Mouse (Mus musculus) CH12.LX (cell line): ENCODE data around the gene Fam171a1. TPM values are rescaled to one million over a fixed set of nuclear protein-coding genes. Genes with fewer than 3 reads are reported as not detected.
A peak's percentile ranks its signal among the peaks of the same experiment; 100 is the strongest.

Source experiments
- DNase-seq: peaks from one replicate; pipeline ENCODE4 v3.0.0-alpha.2; 2013; ENCODE audit errors: extremely low read depth
- H3K27ac ChIP-seq: 2 replicates; pipeline ENCODE4 v1.5.1; 2012; ENCODE audit warnings: low read depth, mild to moderate bottlenecking, control low read depth, moderate library complexity; ENCODE audit not compliant: insufficient read depth
- H3K27me3 ChIP-seq: replicated peaks from 2 replicates; pipeline ENCODE3; 2012; ENCODE audit warnings: inconsistent platforms
- H3K36me3 ChIP-seq, 2 experiments: replicated peaks in 1 of 2; 2 replicates each; pipeline versions ENCODE3 to v1.6.1; 2012; ENCODE audit warnings: inconsistent platforms in 1 of 2, low read length in 1 of 2, mild to moderate bottlenecking in 1 of 2, mixed read lengths in 1 of 2, moderate library complexity in 1 of 2; ENCODE audit not compliant: control insufficient read depth in 1 of 2, insufficient read depth in 1 of 2
- H3K4me1 ChIP-seq, 2 experiments: 2 replicates each; pipeline ENCODE4 v1.6.1; 2012; ENCODE audit warnings: inconsistent platforms in 1 of 2, moderate library complexity in 1 of 2; ENCODE audit not compliant: insufficient read depth in 2 of 2, control insufficient read depth in 1 of 2
- H3K4me2 ChIP-seq: 2 replicates; pipeline ENCODE4 v1.6.1; 2012; ENCODE audit warnings: low read depth, mild to moderate bottlenecking, control low read depth; ENCODE audit not compliant: poor library complexity, insufficient read depth, severe bottlenecking
- H3K4me3 ChIP-seq, 3 experiments: fragments of 150-350 bp in 1 of 3; sonication (generic) in 1 of 3; replicated peaks in 1 of 3; 2 replicates each; pipeline versions ENCODE3 to v1.5.1; 2011 to 2012; ENCODE audit warnings: low read depth in 2 of 3, low read length in 2 of 3, mild to moderate bottlenecking in 2 of 3, moderate library complexity in 2 of 3, control low read depth in 1 of 3, improper control_type of control experiment in 1 of 3, inconsistent platforms in 1 of 3, mixed read lengths in 1 of 3; ENCODE audit not compliant: poor library complexity in 1 of 3
- H3K79me2 ChIP-seq: replicated peaks from 2 replicates; pipeline ENCODE4 v1.6.1; 2012; ENCODE audit warnings: mild to moderate bottlenecking, moderate library complexity; ENCODE audit not compliant: control insufficient read depth, poor library complexity, insufficient read depth, severe bottlenecking; ENCODE audit errors: extremely low read depth
- H3K9ac ChIP-seq: 2 replicates; pipeline ENCODE4 v1.6.1; 2012; ENCODE audit warnings: low read depth, mild to moderate bottlenecking, control low read depth, moderate library complexity; ENCODE audit not compliant: insufficient read depth
- H3K9me3 ChIP-seq: replicated peaks from 2 replicates; pipeline ENCODE3; 2012; ENCODE audit warnings: low read length, inconsistent platforms, mixed read lengths
- BHLHE40 ChIP-seq: IDR thresholded peaks from 2 replicates; pipeline ENCODE4 v1.6.1; 2011; ENCODE audit warnings: mild to moderate bottlenecking, low read depth, low read length, improper control_type of control experiment
- CTCF ChIP-seq, 2 experiments: IDR thresholded peaks in 1 of 2; conservative IDR thresholded peaks in 1 of 2; 2 replicates each; pipeline ENCODE4 v1.5.1; 2011 to 2012; ENCODE audit warnings: low read depth in 2 of 2, low read length in 2 of 2, improper control_type of control experiment in 1 of 2, inconsistent platforms in 1 of 2, mild to moderate bottlenecking in 1 of 2, moderate library complexity in 1 of 2
- GABPA ChIP-seq: IDR thresholded peaks from 2 replicates; pipeline ENCODE4 v1.6.1; 2012; ENCODE audit warnings: low read depth, low read length, improper control_type of control experiment, inconsistent platforms; ENCODE audit not compliant: insufficient replicate concordance
- HCFC1 ChIP-seq: IDR thresholded peaks from 2 replicates; pipeline ENCODE4 v1.6.1; 2012; ENCODE audit warnings: low read depth, mild to moderate bottlenecking, inconsistent platforms, low read length, improper control_type of control experiment
- IRF4 ChIP-seq: IDR thresholded peaks from 2 replicates; pipeline ENCODE4 v1.6.1; 2014; ENCODE audit warnings: low read depth, mild to moderate bottlenecking, inconsistent platforms, low read length, improper control_type of control experiment
- JUND ChIP-seq: conservative IDR thresholded peaks from 2 replicates; pipeline ENCODE4 v1.6.1; 2011; ENCODE audit warnings: low read depth, low read length, improper control_type of control experiment
- KAT2A ChIP-seq: IDR thresholded peaks from 2 replicates; pipeline ENCODE4 v1.6.1; 2012; ENCODE audit warnings: low read length, improper control_type of control experiment, inconsistent platforms; ENCODE audit not compliant: insufficient replicate concordance
- MAFK ChIP-seq: IDR thresholded peaks from 2 replicates; pipeline ENCODE4 v1.6.1; 2011; ENCODE audit warnings: low read length, improper control_type of control experiment; ENCODE audit not compliant: insufficient replicate concordance
- MEF2A ChIP-seq: IDR thresholded peaks from 2 replicates; pipeline ENCODE4 v1.6.1; 2014; ENCODE audit warnings: low read depth, mild to moderate bottlenecking, inconsistent platforms, low read length, improper control_type of control experiment, borderline replicate concordance
- MXI1 ChIP-seq: IDR thresholded peaks from 2 replicates; pipeline ENCODE4 v1.6.1; 2011; ENCODE audit warnings: mild to moderate bottlenecking, low read depth, low read length, improper control_type of control experiment
- NRF1 ChIP-seq: IDR thresholded peaks from 2 replicates; pipeline ENCODE4 v1.6.1; 2014; ENCODE audit warnings: low read depth, mild to moderate bottlenecking, inconsistent platforms, low read length, improper control_type of control experiment, moderate library complexity
- PAX5 ChIP-seq: IDR thresholded peaks from 2 replicates; pipeline ENCODE4 v1.6.1; 2012; ENCODE audit warnings: low read length, inconsistent platforms, mixed read lengths
- POLR2A ChIP-seq: IDR thresholded peaks from 2 replicates; pipeline ENCODE4 v1.6.1; 2011; ENCODE audit warnings: low read depth, mild to moderate bottlenecking, improper control_type of control experiment, low read length
- POLR2AphosphoS2 ChIP-seq: IDR thresholded peaks from 2 replicates; pipeline ENCODE4 v1.6.1; 2011; ENCODE audit warnings: low read depth, low read length, improper control_type of control experiment
- RAD21 ChIP-seq: IDR thresholded peaks from 2 replicates; pipeline ENCODE4 v1.6.1; 2011; ENCODE audit warnings: low read depth, mild to moderate bottlenecking, low read length, improper control_type of control experiment, moderate library complexity
- SIN3A ChIP-seq: IDR thresholded peaks from 2 replicates; pipeline ENCODE4 v1.6.1; 2012; ENCODE audit warnings: low read length, improper control_type of control experiment, inconsistent platforms
- SMC3 ChIP-seq: IDR thresholded peaks from 2 replicates; pipeline ENCODE4 v1.6.1; 2011; ENCODE audit warnings: low read depth, low read length, improper control_type of control experiment
- UBTF ChIP-seq: IDR thresholded peaks from 2 replicates; pipeline ENCODE4 v1.6.1; 2012; ENCODE audit warnings: low read depth, mild to moderate bottlenecking, inconsistent platforms, low read length, improper control_type of control experiment, moderate library complexity
- USF1 ChIP-seq: IDR thresholded peaks from 2 replicates; pipeline ENCODE4 v1.6.1; 2014; ENCODE audit warnings: low read depth, mild to moderate bottlenecking, inconsistent platforms, low read length, improper control_type of control experiment
- ZC3H11A ChIP-seq: IDR thresholded peaks from 2 replicates; pipeline ENCODE4 v1.6.1; 2012; ENCODE audit warnings: low read depth, mild to moderate bottlenecking, inconsistent platforms, low read length, improper control_type of control experiment
- ZKSCAN1 ChIP-seq: IDR thresholded peaks from 2 replicates; pipeline ENCODE4 v1.6.1; 2012; ENCODE audit warnings: low read depth, inconsistent platforms, low read length, improper control_type of control experiment, borderline replicate concordance
- dilution Hi-C: fragments of 300-500 bp; cut with MboI; formaldehyde crosslinking; loops from 2 replicates; pipeline ENCODE4 v1.14.3; 2020; ENCODE audit warnings: low sequenced_read_pairs; ENCODE audit not compliant: extremely low pct_unique_long_range_greater_than_20kb, extremely low pct_ligation_motif_present
- in situ Hi-C: fragments of 300-500 bp; cut with MboI; formaldehyde crosslinking; loops from 3 replicates; pipeline ENCODE4 v1.14.3; 2019; ENCODE audit warnings: low sequenced_read_pairs, low pct_ligation_motif_present, low pct_unique_long_range_greater_than_20kb, mixed read lengths
- polyA plus RNA-seq: library from polyadenylated mRNA; unstranded; fragments of >175 nt; gene quantifications from 2 replicates; pipeline ENCODE4 v1.2.1, GENCODE M21; 2012; ENCODE audit warnings: low read depth; ENCODE audit not compliant: insufficient read length
- total RNA-seq, 2 experiments: library from RNA; depleted of rRNA; stranded (reverse); fragments of 300-350 nt in 1 of 2; fragments of >200 nt in 1 of 2; gene quantifications; 2 replicates each; pipeline ENCODE4 v1.2.3; 2012 to 2014

Fam171a1 gene
- total and polyA plus RNA-seq, 3 experiments, result 0.59 to 3.2 (median 1.8) TPM

DNA sequence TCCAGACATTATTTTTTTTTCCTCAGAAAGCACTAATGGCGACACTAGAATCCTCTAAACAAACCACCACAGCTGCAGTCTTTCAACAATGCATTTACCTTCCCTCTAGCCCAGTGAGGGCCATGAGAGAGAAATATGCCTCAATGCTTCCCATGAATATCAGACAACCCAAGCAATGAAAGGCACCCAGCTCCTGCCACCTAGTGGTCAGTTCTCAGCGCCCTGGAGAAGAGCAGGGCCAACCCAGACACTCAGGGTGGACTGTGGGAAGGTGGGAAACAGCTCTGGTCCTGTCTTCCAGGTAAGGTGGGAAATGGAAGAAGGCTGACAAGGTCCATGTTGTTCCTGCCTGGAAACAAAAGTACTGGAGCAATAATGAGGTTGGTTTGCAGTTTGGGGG lies 115.0 kb downstream of the Fam171a1 start:
- no peak overlapping the region for H3K4me3 ChIP-seq
- TF ChIP-seq CTCF (conservative IDR thresholded peaks at IDR 0.05 in 1 of 2, IDR thresholded peaks at IDR 0.05 in 1 of 2; ENCODE audit: low read depth in 2 of 2, low read length in 2 of 2) (peak; percentile 48 to 79), RAD21 (peak; percentile 58), PAX5 (no peak), SMC3 (peak; percentile 67)
- no peak overlapping the region for H3K27ac ChIP-seq
- peak; percentile 39 for DNase-seq
- H3K9ac ChIP-seq, result no peak overlapping the region
- no peak overlapping the region for H3K4me2 ChIP-seq
- H3K4me1 ChIP-seq, result no peaks in the 10 kb centered on the region
- peaks cover 0 to 9% of the 10 kb centered on the region in 2 experiments for H3K36me3 ChIP-seq
- H3K27me3 ChIP-seq, result no peaks in the 10 kb centered on the region
- dilution Hi-C loops, result no loop called here
- H3K9me3 ChIP-seq, result no peaks in the 10 kb centered on the region
- in situ Hi-C loops, result no loop called here
- H3K79me2 ChIP-seq, result no peaks in the 10 kb centered on the region

DNA sequence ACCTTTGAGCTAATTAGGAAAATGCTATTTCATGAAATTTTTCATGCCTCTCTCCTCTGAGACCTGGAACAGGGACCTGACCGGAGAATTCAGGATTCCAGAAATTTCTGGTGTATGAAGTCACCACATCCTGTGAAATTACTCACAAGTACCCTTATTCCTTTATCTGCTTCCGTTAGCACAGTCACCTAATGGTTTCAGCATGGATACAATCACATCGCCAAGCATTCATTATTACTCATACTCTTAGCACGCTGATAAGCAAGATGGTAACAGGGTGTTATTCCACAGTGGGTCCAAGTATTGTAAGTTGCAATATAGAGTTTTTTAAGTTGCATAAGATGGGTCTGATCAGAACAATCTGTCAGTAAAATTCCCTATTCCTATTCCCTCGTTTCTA lies 125.2 kb downstream of the Fam171a1 start:
- H3K4me1 ChIP-seq, result no peaks in the 10 kb centered on the region
- no peak overlapping the region for H3K4me3 ChIP-seq
- no peak for TF ChIP-seq HCFC1
- TF ChIP-seq NRF1, result no peak
- no peak for TF ChIP-seq SMC3
- TF ChIP-seq IRF4, result no peak
- no peak for TF ChIP-seq MAFK
- TF ChIP-seq ZC3H11A, result no peak
- no peak for TF ChIP-seq USF1
- TF ChIP-seq MXI1, result no peak
- no peak for TF ChIP-seq CTCF (conservative IDR thresholded peaks at IDR 0.05 in 1 of 2, IDR thresholded peaks at IDR 0.05 in 1 of 2; ENCODE audit: low read depth in 2 of 2, low read length in 2 of 2)
- TF ChIP-seq KAT2A, result no peak
- TF ChIP-seq ZKSCAN1, result no peak
- no peak for TF ChIP-seq BHLHE40
- no peak for TF ChIP-seq PAX5
- TF ChIP-seq POLR2A, result no peak
- no peaks in the 10 kb centered on the region for H3K36me3 ChIP-seq
- no peaks in the 10 kb centered on the region for H3K9me3 ChIP-seq
- dilution Hi-C loops (no loop called here), in situ Hi-C loops (no loop called here)
- H3K27me3 ChIP-seq, result no peaks in the 10 kb centered on the region
- no peaks in the 10 kb centered on the region for H3K79me2 ChIP-seq
- DNase-seq, result no peak
- H3K9ac ChIP-seq, result no peak overlapping the region
- H3K27ac ChIP-seq, result no peak overlapping the region
- H3K4me2 ChIP-seq, result no peak overlapping the region

DNA sequence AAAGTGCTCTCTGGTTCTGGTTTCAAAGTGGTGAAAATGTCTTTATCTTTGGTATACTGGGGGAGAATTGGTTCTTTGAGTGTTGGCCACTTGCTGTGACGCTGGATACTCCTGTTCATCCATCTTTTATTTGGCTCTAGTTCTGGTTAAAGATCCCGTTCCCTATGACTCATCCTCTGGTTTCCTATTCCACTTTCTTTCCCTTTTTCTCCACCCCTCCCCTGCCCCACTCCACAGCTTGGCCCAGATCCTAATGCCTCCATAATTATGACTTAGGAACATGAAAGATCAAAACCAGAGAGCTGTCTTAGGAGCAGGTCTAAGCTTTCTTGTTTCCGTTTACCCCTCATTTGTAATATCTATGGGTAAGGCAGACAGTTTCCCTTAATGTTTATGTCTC lies 130.2 kb downstream of the Fam171a1 start:
- H3K4me3 ChIP-seq, result no peak overlapping the region
- H3K27me3 ChIP-seq, result no peaks in the 10 kb centered on the region
- H3K9me3 ChIP-seq, result no peaks in the 10 kb centered on the region
- TF ChIP-seq POLR2AphosphoS2 (no peak), GABPA (no peak), RAD21 (no peak), SIN3A (no peak), CTCF (conservative IDR thresholded peaks at IDR 0.05 in 1 of 2, IDR thresholded peaks at IDR 0.05 in 1 of 2; ENCODE audit: low read depth in 2 of 2, low read length in 2 of 2) (no peak), KAT2A (no peak), JUND (no peak), MEF2A (no peak), UBTF (no peak)
- no peak overlapping the region for H3K4me2 ChIP-seq
- H3K36me3 ChIP-seq, result no peaks in the 10 kb centered on the region
- dilution Hi-C loops (no loop called here), in situ Hi-C loops (no loop called here)
- H3K79me2 ChIP-seq, result no peaks in the 10 kb centered on the region
- no peak overlapping the region for H3K9ac ChIP-seq
- no peak overlapping the region for H3K27ac ChIP-seq
- no peak for DNase-seq
- H3K4me1 ChIP-seq, result no peaks in the 10 kb centered on the region
